Mouse (Mus musculus) adipocyte (in vitro differentiated cells): Measurements from ENCODE around the gene Kcnip1.

ENCODE experiments used
- DNase-seq: peaks from one replicate; pipeline ENCODE4 v3.0.0-alpha.2; 2016; ENCODE audit warnings: low spot score

The Kcnip1 gene

GRCm38 (mm10) chr11:33901783-33902182, 91.2 kb downstream of the Kcnip1 start:
- DNase-seq: no peak

- DNase-seq: no peak
Observed at GRCm38 (mm10) chr11:33891084-33891483, 101.9 kb downstream of the Kcnip1 start.

GRCm38 (mm10) chr11:33890382-33890781, 102.6 kb downstream of the Kcnip1 start:
- no peak for DNase-seq

GRCm38 (mm10) chr11:33887660-33888059, 105.3 kb downstream of the Kcnip1 start:
- DNase-seq: no peak

GRCm38 (mm10) chr11:33885981-33886380, 107.0 kb downstream of the Kcnip1 start:
- DNase-seq: no peak

- no peak for DNase-seq
Observed at GRCm38 (mm10) chr11:33882731-33883328, 110.1 kb downstream of the Kcnip1 start.

- no peak for DNase-seq
Observed at GRCm38 (mm10) chr11:33874925-33875324, 118.0 kb downstream of the Kcnip1 start.

GRCm38 (mm10) chr11:33873071-33873781, 119.7 kb downstream of the Kcnip1 start:
- no peak for DNase-seq

- DNase-seq: no peak
Observed at GRCm38 (mm10) chr11:33872716-33873048, 120.3 kb downstream of the Kcnip1 start.

GRCm38 (mm10) chr11:33871998-33872715, 120.8 kb downstream of the Kcnip1 start:
- DNase-seq: no peak

GRCm38 (mm10) chr11:33870246-33870645, 122.7 kb downstream of the Kcnip1 start:
- DNase-seq: no peak

- no peak for DNase-seq
Observed at GRCm38 (mm10) chr11:33869559-33869958, 123.4 kb downstream of the Kcnip1 start.

- no peak for DNase-seq
Observed at GRCm38 (mm10) chr11:33866775-33867174, 126.2 kb downstream of the Kcnip1 start.

- DNase-seq: no peak
Observed at GRCm38 (mm10) chr11:33864245-33864644, 128.7 kb downstream of the Kcnip1 start.

GRCm38 (mm10) chr11:33861823-33862222, 131.1 kb downstream of the Kcnip1 start:
- DNase-seq: no peak

- no peak for DNase-seq
Observed at GRCm38 (mm10) chr11:33860905-33861582, 131.9 kb downstream of the Kcnip1 start.

GRCm38 (mm10) chr11:33849614-33850013, 143.3 kb downstream of the Kcnip1 start:
- no peak for DNase-seq

- no peak for DNase-seq
Observed at GRCm38 (mm10) chr11:33848685-33849084, 144.3 kb downstream of the Kcnip1 start.

GRCm38 (mm10) chr11:33845931-33846330, 147.0 kb downstream of the Kcnip1 start:
- no peak for DNase-seq

- no peak for DNase-seq
Observed at GRCm38 (mm10) chr11:33843294-33843864, 149.6 kb downstream of the Kcnip1 start.

GRCm38 (mm10) chr11:33839049-33839448, 153.9 kb downstream of the Kcnip1 start:
- DNase-seq: no peak

GRCm38 (mm10) chr11:33829774-33830173, 163.2 kb downstream of the Kcnip1 start:
- no peak for DNase-seq
